Mouse (Mus musculus): ENCODE data around the gene Zc3hav1l. TPM values are rescaled to one million over a fixed set of nuclear protein-coding genes. Genes with fewer than 3 reads are reported as not detected.

The Zc3hav1l gene
- polyA plus RNA-seq, 1 experiment from 2014 or later, result 13.4 TPM

DNA sequence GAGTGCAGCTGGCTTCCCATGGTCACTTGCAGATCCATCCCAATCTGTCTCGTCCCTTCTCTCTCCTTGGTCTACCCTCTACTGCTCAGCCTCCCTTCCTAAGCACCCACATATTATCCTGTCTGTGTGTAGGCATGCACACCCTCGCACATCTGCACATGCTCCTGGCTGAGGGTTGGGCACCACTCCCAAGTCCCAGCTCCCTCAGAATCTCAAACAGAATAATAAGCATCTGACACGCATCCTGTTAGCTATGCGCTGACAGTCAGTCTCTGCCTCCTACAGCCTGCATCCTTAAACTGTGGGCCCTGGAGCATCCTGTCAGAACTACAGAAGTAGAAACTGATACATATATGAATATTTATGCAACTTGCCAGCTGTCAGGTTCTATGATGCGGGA is 58.4 kb downstream of the Zc3hav1l start:
- no peaks in the 10 kb centered on the region for H3K36me3 ChIP-seq

GRCm38 (mm10) chr6:38238382-38238781 is 60.7 kb downstream of the Zc3hav1l start:
- no peaks in the 10 kb centered on the region for H3K27me3 ChIP-seq (ENCODE audit: insufficient read depth, poor library complexity, severe bottlenecking)
- H3K4me1 ChIP-seq, result peaks cover 2% of the 10 kb centered on the region; the same call in 1 of the 2 replicates
- H3K36me3 ChIP-seq, result no peaks in the 10 kb centered on the region
- H3K27ac ChIP-seq, result no peak overlapping the region
- no peak for DNase-seq (ENCODE audit: low spot score)
- WGBS, result 84% methylated on average over 4 of the region's 4 CpGs
- H3K9me3 ChIP-seq, result no peaks in the 10 kb centered on the region
- no peak overlapping the region for H3K4me3 ChIP-seq

More for the DNA sequence above, 58.4 kb downstream of the Zc3hav1l start:
- H3K4me3 ChIP-seq, result no peak overlapping the region
- peaks cover 11% of the 10 kb centered on the region; the same call in 1 of the 2 replicates for H3K4me1 ChIP-seq
- no peaks in the 10 kb centered on the region for H3K27me3 ChIP-seq (ENCODE audit: insufficient read depth, poor library complexity, severe bottlenecking)
- H3K9me3 ChIP-seq, result no peaks in the 10 kb centered on the region
- no peak for DNase-seq (ENCODE audit: low spot score)
- WGBS, result 78% methylated on average over 5 of the region's 5 CpGs
- H3K27ac ChIP-seq, result no peak overlapping the region

Other genes starting within 250 kb of the Zc3hav1l start
- not detected in 2 replicates for gene Tmem213, start 190.0 kb downstream of the Zc3hav1l start, polyA plus RNA-seq (2016; fragmentation: Nextera tagmentation; extraction: Ambion mirVana)
- gene Atp6v0a4, start 174.7 kb downstream of the Zc3hav1l start, polyA plus RNA-seq (2016; fragmentation: Nextera tagmentation; extraction: Ambion mirVana), result not detected in 2 replicates
- 2.2 and 5.0 TPM in 2 replicates for gene D630045J12Rik, start 45.2 kb downstream of the Zc3hav1l start, polyA plus RNA-seq (2016; fragmentation: Nextera tagmentation; extraction: Ambion mirVana)
- gene Zc3hav1, start 55.3 kb upstream of the Zc3hav1l start, polyA plus RNA-seq (2016; fragmentation: Nextera tagmentation; extraction: Ambion mirVana), result 8.0 and 9.7 TPM in 2 replicates
- 4.2 and 6.8 TPM in 2 replicates for gene Ttc26, start 82.2 kb upstream of the Zc3hav1l start, polyA plus RNA-seq (2016; fragmentation: Nextera tagmentation; extraction: Ambion mirVana)
- 8.8 and 12.5 TPM in 2 replicates for gene Ubn2, start 134.7 kb upstream of the Zc3hav1l start, polyA plus RNA-seq (2016; fragmentation: Nextera tagmentation; extraction: Ambion mirVana)
- gene Fmc1, start 234.2 kb upstream of the Zc3hav1l start, polyA plus RNA-seq (2016; fragmentation: Nextera tagmentation; extraction: Ambion mirVana), result 138 and 187 TPM in 2 replicates